Mouse (Mus musculus) layer of hippocampus, adult 9-10 months (tissue): Measurements from ENCODE around the gene Vsx1.

Experiments used
- DNase-seq: peaks from one replicate; pipeline ENCODE4 v3.0.0; 2022; ENCODE audit warnings: low spot score

The Vsx1 gene

DNA sequence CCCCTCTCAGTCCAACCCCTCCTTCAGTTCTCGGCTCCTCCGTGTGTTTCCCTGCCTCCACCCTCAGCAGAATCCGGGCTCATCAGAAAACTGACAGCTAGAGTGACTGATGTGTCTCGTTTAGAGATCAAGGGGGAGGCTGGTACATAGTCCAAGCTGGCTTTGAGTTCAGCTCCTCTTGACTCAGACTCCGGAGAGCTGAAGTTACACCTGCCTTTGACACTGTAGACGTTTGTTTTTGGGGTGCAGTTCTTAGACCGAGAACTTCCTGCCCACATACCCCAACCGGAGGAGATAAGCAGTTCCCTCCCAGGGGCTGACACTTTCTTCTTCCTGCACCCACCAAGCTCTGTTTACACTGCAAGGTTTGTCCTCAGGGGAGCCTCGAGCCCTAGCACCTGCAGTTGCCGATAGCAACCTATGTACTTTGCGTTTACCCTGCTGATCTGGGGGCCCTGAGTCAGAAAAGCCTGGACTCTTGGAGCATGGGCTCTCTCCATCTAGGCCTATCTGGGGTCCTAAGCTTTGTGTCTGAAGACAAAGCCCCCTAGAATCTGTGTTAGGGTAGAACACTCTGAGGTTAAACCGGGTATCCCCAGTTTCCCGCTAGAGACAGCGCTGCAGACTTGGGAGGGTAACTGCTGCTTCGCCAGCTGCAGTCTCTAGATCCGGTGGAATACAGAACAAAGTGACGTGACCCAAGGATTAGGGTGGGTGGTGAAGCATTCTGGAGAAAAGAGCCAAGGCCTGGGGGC lies 21.9 kb downstream of the Vsx1 start:
- DNase-seq, result no peak

DNA sequence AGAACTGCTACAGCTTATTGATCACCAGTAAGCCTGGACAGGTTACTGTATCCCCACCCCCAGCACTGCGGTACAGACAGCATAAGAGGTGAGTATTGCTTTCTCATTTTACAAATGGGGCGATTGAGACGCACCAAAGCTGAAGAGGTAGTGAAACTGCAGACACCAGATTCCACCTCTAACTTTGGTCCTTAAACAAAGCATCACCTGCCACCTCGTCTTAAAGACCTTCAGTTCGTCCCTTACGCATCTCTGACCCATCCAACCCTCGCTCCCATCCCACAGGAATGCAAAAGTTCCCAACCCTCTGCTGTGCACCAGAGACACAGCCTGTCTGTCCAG lies 22.5 kb downstream of the Vsx1 start:
- no peak for DNase-seq

DNA sequence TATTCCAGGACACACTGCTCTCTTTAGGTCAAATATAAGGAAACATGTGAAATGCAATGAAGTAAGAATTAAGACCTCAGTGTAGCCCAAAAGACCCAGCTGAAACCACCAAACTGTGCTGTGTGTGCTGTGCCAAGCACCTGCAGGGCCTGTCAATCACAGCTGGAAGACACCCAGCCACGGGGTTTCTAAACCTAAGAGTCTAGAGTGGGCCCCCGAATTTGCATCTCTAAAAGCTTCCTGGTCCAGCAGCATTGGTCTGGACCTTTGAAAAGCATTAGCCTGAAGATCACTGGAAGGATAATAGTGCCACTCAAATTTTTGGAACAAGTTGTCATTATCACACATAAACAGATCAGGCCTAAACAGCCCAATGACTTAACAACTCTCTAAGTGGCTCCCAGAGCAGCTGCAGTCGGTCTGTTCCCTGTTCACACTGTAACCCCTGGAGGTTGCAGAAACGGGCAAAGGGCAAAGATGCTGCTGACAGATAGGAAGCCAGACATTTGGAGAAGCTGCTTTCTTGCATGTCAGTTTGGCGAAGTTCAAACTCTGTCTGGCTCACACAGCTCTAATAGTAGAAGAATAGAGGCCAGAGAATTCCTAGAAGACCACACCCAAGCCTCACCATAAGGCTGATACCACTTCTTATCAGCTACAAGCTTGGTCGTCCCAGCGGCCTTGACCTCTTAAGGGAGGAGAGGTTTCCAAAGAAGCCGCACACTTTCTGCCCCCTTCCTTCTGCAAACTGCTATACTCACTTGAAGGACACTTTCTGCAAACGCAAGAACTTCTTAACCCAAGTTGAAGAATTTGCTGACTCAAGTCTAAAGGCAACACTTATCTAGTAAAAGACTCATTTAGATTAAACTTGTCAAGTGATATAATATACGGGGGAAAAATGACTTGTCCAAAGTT lies 23.4 kb downstream of the Vsx1 start:
- DNase-seq, result no peak

DNA sequence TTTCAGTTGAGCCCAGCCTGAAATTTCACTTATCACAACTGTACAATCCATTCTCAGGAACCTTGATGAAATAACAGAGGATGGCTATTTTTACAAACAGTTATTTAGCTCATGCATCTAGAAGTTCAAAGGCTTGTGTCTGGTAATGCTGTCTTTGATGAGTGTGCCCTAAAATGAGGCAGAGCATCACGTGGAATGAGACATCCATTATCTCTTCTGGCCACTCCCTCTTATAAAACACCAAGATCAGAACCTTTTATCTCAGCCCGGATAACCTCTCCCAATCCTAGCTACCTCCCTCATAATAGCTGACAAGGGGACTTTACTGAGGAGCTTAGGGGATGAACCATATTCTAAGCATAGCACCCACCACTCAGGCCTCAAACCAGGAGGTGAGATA lies 24.2 kb downstream of the Vsx1 start:
- no peak for DNase-seq

DNA sequence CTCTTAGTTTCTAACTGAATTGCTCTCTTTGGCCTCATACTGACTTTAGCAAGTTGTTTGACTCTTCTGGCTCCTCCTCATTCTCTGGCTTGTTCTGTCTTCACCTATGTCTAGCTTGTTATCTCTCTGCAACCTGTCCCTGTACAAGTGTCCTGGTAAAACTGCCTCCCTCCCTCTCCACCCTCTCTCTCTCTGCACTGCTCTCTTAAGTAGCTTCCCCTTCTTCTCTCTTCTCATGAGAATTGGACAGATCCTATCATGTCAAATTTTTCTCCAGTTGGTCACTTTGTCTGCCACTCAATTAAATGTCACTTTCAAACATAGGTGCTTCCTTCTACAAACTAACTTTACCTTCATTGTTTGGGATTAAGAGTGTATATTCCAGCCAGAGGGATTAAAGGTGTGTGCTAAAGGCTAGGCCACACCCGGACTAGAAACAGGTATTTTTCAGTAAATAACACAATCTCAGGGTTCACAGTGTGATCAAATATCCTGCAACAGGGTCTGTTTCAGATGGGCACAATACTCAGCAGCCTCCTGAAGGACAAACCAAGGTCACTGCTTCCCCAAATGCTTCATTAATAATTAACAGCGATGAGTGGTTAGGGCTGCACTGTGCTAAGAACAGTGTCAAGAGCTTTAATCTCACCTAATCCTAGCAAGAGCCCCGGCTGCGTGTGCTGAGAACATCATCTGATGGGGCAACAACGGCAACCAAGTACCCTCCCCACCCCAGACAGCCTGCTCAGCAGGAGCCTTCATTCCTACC lies 24.8 kb downstream of the Vsx1 start:
- DNase-seq, result no peak

DNA sequence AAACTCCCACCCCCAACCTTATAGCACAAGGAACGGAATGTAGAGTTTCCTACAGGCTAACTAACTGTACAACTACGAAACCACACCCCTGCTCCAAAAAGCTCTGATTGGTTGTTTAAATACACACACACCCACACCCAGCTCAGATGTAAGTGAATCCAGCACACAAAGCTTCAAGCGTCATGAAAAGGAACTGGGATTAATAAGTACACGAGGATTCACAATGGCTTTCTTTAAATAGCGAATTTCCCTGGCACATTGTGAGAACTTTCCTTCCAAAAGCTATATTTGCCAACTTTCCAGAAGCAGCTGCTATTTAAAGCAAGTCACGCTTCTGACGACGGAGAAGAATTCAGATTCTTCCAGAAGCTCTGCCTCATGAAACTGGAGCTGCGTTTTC lies 25.9 kb downstream of the Vsx1 start:
- DNase-seq, result no peak

DNA sequence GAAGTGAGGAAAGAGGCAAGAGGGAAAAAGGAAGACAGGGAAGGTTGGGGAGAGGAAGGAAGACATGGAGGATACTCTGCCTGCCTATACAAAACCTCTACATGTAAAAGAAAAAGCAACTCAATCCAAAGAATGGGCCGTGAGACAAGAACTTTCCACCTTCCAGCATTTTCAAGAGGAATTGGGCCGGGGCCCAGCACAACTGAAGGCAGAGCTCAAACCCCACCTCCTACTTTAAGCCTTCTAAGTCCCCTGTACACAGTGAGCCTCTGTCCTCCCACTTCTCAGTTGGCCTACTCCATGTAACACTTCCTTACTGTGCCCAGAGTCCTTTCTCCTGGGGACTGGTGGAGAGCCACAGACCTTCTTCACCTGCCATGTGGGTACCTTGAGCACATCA lies 27.2 kb downstream of the Vsx1 start:
- DNase-seq, result no peak

DNA sequence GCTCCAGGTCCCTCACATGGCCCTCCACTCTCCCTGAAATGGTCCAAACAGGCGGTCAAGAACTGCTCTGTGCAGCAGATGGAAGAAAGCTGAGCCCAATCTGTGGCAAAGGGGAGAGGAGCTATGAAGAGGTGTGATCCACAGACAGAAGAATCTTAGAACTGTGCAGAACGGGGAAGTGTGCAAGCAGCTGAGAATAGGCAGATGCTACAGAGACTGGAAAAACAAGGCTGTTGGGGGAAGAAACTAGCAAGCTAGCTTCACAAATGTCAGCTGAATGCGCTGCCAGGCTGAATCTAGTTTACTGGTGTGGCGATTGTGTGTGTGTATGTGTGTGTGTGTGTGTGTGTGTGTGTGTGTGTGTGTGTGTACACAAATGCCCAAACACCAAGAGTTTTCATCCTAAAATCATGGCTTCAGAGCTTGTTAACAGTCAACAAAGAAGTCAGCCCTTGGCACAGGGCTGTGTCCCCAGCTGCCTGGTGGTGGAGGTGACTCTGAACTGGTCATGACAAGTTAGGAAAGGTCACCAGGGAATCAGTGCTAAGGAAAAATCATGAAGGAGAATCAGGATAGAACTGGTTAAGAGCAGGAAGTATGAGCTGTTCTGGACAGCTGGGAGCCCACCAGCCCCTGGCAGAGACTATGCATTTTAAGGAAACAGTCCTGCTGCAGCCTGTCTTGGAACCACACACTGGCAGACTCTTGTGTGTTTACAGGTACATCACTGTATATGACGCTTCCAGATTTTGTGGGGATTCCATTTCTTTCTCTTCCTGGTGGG lies 28.3 kb downstream of the Vsx1 start:
- DNase-seq, result no peak

DNA sequence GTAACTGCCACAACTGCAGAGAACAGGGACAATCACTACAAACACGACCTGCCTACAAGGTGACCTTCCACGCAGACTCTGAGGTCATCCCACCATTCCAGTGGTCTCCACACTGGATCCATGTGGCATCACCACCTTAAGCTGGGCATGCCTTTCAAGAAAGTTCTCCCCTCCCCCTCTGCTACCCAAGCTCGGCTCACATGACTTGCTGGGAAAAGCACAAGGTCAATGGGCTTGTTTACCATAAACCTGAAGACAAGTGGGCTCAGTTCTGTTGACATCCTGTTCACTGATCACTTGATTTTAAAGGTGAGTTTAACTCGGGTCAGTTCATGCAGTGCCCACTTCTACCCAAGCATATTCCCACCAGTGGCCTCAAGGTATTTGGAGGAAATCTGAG lies 29.1 kb downstream of the Vsx1 start:
- no peak for DNase-seq

DNA sequence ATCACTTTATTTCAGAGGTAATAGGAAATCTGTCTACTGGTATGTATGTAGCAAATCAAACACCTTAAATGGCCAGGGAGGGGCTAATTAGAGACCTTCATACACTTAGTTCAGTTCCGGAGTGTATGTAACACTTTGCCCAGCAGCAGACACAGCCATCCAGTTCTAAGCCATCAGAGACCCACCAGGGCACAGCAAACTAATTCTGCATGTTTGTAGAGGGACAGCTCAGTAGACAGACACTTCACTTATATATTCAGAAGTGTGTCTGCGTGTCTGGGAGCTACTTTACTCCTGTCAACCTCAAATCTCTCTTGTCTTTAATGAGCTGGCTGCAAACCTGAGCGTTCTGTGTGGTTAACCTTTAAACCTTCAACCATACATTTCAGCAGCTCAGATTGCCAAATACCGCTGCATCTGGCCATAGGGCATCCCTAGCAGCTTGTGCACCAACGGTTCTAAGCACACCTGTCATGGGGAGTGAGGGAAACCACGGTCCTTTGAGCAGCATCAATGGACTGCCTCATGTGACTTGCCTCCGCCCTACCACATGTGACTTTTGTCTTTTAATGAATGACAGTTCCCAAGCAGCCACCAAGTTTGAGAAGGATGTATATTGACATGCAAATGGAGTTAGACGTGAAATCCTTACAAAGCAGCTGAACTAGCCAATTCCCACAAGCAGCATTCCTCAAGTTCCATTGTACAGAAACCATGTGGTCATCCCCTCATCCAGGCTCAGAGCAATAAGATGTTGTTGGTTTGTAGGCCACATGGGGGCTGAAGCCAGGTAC lies 32.0 kb downstream of the Vsx1 start:
- no peak for DNase-seq

DNA sequence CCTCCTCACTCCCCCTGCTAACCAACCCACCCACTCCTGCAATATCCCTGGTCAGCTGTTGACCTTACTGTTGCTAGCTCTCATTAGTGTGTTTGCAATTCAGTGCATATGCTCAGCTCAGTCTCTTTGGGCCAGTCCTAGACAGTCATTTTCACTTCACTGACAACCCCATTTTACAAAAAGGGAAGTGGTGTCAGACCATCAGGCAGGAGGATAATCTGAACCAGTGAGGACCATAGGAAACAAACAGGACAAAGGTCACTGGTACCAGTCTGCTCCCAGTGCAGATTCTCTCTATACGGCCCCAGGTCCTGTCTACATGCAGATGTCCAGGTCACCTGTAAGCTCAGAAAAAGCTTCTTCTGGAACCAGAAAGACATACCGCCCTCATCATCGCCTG lies 33.0 kb downstream of the Vsx1 start:
- no peak for DNase-seq

DNA sequence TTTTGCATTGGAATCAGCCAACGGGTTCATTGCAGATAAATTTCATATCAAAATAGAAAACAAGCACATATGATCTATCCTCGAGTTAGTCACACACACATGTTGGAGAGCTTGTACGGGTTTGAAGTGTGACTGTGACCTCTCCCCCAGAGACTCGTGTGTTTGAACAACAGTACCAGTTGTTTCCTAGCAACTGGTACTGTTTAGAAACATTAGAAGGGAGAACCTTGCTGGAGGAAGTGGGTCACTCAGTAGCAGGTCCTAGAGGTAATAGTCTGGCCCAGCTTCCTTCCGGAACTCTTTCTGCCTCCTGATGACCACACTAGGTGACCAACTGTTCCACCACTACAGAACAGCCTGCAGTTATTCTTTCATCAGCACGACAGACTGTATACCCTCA lies 33.9 kb downstream of the Vsx1 start:
- no peak for DNase-seq

DNA sequence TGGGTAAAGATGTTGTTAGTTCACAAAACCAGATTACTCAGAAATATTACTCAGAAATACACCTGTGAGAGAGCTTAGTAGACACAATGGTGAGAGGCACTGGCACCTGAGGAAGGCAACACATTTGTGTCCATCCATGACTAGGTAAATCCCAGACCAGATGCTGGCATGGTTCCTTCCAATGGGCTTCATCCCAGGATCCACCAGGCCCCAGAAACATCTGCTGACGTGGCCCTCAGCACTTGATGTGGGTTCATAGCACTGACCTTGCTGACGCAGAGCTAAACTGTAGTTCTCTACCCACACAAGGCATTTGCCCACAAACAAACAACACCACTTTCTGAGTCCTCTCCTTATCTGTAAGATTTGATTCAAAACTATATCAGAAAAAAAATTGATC lies 34.3 kb downstream of the Vsx1 start:
- DNase-seq, result no peak

DNA sequence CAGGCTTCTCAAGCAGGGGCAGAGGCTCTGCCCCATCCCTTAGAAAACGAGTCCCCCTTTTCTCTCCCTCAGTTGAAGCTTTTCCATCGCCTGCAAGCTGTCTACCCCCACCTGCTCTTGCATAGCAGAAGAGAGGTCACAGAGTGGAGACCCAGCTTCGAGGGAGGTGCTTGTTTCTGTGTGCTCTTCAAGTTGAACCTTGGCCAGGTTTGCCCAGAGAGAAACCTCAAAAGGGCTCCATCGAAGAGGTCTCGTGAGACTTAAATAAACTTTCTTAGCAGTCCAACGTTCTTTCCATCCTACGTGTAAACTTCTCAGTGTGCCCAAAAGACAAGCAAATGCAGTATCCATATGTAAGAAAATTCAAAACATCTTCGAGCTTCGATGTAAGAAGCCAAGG lies 37.8 kb downstream of the Vsx1 start:
- DNase-seq, result no peak

DNA sequence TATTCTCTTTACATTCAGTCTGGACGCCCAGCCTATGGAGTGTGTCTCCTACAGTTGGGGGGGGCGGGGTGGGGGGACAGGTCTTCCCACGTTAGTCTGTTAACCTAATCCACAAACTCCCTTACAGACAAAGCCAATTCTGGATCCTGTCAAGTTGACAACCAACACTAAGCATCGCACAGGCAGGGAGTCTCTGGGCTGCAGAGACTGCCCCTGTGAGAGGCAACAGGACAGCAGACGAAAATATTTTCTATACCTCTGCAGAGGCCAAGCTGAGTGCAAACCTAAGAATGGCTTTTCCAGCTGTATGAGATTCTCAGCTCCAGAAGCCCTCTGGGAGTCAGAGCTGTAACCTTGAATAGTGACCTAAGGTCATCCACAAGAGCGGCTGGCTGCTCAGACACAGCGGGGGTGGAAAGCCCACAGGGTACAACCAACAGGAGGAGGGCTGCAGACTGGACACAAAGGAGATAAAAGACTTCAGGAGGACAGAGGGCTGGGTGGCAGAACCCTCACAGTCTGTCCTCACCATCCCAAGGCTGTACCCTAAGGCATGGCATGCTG lies 38.6 kb downstream of the Vsx1 start:
- DNase-seq, result no peak

DNA sequence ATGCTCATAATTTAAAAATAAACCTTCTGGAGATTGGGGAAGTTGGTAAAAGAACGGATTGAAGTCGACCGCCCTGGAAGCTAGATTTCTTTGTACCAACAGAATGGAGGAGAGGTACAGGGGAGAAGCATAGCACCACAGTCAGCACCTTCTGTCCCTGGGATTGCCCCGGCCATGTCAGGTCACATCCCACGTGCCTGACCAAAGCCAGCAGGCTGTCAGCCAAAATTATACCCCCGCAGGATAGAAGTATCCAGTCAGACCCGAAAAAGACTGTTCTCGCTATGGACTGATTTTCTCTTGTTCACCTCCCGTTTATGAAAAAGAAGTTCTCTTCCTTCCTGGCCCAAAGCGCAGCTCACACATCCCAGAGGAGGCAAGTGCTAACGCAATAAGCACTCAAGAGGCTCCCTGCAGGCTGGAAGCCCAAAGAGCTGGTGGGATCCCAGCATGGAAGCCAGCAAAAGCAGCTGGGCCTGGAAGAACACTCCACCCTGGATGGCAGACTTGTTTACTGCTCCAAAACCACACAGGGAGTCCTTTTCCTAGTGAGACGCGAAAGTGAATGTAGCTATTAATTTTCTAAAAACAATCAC lies 40.8 kb downstream of the Vsx1 start:
- DNase-seq, result no peak

DNA sequence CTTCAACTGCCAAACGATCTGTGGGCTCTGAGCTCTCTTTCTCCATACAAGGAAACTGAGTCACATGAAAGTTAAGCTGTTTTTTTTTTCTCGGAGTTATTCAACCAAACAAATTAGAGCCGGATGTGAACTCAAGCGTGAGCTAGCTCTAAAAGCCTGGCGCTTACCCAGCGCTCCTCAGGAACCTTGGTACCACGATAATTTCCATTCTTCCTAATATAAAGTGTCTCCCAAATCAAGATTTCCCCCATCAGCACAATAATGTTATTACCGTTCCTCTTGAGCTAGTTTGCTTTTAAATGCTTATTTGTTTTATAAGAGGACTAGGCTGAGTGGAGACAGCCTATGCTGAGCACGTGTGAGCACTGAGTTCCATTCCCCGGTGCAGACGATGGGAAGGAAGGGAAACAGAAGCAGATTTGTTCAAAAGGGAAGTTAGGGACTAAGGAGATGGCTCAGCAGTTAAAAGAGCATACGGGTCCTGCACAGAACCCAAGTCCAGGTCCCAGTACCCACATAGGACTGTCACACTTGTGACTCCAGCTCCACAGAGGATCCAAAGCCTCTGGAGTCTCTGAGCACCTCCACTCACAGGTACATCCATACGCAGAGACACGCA lies 41.4 kb downstream of the Vsx1 start:
- no peak for DNase-seq

DNA sequence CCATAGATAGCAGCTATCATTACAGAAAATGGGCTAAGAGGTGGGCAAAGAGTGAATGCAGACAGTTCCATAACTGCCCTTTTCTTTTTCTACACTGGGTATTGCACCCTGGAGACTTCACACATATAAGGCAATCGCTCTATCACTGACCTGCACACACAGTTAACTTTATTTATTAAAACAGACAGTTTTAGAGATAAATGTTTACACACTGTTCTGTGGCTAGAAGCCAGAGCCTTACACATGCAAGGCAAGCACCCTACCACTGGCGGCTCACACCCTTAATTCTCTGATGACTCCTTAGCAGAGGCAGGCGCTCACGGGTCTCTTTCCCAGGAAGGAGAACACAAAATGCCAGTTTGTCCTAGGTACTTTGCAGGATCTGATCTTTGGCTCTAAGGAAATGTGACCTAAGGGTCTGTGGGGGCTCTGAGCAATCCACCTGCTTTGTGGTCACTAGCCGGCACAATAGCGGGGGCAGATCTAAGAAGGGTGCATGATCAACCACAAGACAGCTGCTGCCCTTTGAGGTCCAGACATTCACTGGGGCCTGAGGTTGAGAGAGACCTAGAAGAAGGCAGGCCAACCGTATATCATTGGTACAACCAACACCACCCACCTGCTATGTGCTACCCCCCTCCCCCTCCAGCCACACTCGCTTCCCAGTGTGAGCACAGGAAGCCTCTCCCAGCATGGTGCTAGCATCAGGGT lies 42.6 kb downstream of the Vsx1 start:
- DNase-seq, result no peak

DNA sequence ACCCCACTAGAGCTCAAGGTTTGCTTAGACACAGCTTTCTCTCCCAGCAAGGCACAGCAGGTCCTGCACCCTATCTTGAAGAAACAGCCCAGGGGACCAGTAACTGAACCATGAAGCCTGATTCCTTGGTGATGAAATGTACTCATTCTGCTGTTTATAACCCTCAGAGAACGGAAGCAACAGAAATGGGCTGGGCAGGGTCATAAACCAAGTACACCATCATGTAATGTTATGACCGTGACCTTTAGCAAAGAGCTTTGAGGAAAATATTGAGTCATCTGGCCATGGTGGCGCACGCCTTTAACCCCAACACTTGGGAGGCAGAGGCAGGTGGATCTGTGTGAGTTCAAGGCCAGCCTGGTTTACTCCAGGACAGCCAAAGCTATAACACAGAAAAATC lies 43.9 kb downstream of the Vsx1 start:
- DNase-seq, result no peak
